Mouse (Mus musculus): Measurements from ENCODE around the gene Ube2a. TPM values are rescaled to one million over a fixed set of nuclear protein-coding genes. Genes with fewer than 3 reads are reported as not detected.

The Ube2a gene
- polyA plus RNA-seq, 1 experiment: 44.2 TPM

DNA sequence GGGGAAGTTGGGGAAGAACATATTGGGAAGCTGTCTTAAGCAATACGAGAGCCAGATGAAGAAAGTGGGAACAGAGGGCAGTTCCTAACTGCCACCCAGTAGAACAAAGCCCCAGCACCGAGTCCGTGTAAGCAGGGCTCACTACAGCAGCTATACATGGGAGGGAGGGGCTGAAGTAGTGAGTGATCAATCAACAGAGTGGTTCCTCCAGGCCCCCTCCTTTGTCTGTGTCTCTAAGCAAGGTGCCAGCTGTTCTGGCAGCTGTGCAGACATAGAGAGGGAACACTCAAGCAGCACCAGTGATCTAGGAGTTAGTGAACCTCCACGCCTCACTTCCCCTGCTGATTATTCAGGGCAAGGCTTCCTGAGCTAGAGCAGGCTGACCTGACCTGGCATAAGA, 56.0 kb downstream of the Ube2a start:
- Histone ChIP-seq H3K4me1 (ENCODE audit: control insufficient read depth, insufficient read depth, low read length) (no peaks in the 10 kb centered on the region), H3K4me3 (ENCODE audit: insufficient read depth, low read depth, low read length) (no peak overlapping the region), H3K27me3 (replicated peaks; ENCODE audit: control insufficient read depth, insufficient read depth, low read length) (no peaks in the 10 kb centered on the region), H3K36me3 (ENCODE audit: control insufficient read depth, insufficient read depth, low read length) (no peaks in the 10 kb centered on the region), H3K27ac (ENCODE audit: insufficient read depth, low read depth, low read length) (no peak overlapping the region)
- TF ChIP-seq POLR2A (IDR thresholded peaks at IDR 0.05; ENCODE audit: low read depth, low read length) (no peak), CTCF (conservative IDR thresholded peaks at IDR 0.05; ENCODE audit: insufficient read depth, insufficient read length, low read depth, low read length) (no peak)
- WGBS: 67% methylated on average over 4 of the region's 4 CpGs
- no peak for DNase-seq

DNA sequence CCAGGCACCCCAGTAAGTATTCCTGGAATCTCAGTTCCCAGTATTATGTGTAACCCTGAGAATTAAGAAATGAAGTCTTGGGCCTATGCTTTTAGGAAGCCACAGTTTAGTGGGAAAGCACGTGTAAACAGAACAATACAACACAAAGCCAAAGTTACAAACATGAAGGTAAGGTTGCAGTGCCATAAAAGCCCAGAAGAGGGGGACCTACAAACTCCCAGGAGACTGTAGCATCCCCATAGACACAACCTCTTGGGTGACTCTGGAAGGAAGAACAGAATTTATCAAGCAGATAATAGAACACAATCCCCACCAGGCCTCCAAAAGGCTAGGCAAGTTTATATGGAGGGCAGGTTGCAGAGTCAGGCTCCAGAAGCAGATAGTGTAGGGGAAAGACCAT, 56.9 kb downstream of the Ube2a start:
- H3K4me1 ChIP-seq (ENCODE audit: control insufficient read depth, insufficient read depth, low read length): no peaks in the 10 kb centered on the region
- TF ChIP-seq POLR2A (IDR thresholded peaks at IDR 0.05; ENCODE audit: low read depth, low read length): no peak
- peak; percentile 22; the same call in 1 of the 2 replicates for TF ChIP-seq CTCF (conservative IDR thresholded peaks at IDR 0.05; ENCODE audit: insufficient read depth, insufficient read length, low read depth, low read length)
- no peak for DNase-seq
- H3K27ac ChIP-seq (ENCODE audit: insufficient read depth, low read depth, low read length): no peak overlapping the region
- H3K27me3 ChIP-seq (replicated peaks; ENCODE audit: control insufficient read depth, insufficient read depth, low read length): no peaks in the 10 kb centered on the region
- WGBS: 52% methylated on average over 1 of the region's 1 CpGs
- H3K36me3 ChIP-seq (ENCODE audit: control insufficient read depth, insufficient read depth, low read length): no peaks in the 10 kb centered on the region
- no peak overlapping the region for H3K4me3 ChIP-seq (ENCODE audit: insufficient read depth, low read depth, low read length)

Other genes starting within 250 kb of the Ube2a start
- 0.56 and 0.64 TPM in 2 replicates for gene Akap17b, start 228.5 kb upstream of the Ube2a start, polyA plus RNA-seq (2012; rRNA removed)
- gene Slc25a43, start 130.2 kb upstream of the Ube2a start, polyA plus RNA-seq (2012; rRNA removed): 0.97 and 1.6 TPM in 2 replicates
- 1,901 and 2,104 TPM in 2 replicates for gene Slc25a5, start 78.2 kb upstream of the Ube2a start, polyA plus RNA-seq (2012; rRNA removed)
- gene C330007P06Rik, start 211 bp downstream of the Ube2a start, polyA plus RNA-seq (2012; rRNA removed): 13.6 and 17.8 TPM in 2 replicates
- 0.39 and 0.88 TPM in 2 replicates for gene Nkrf, start 29.0 kb downstream of the Ube2a start, polyA plus RNA-seq (2012; rRNA removed)
- 5.3 and 5.7 TPM in 2 replicates for gene Sept6, start 117.9 kb downstream of the Ube2a start, polyA plus RNA-seq (2012; rRNA removed)
- 0.22 and 0.29 TPM in 2 replicates for gene Sowahd, start 174.9 kb downstream of the Ube2a start, polyA plus RNA-seq (2012; rRNA removed)
- 69.4 and 115 TPM in 2 replicates for gene Rpl39, start 211.5 kb downstream of the Ube2a start, polyA plus RNA-seq (2012; rRNA removed)
- 2.9 and 4.5 TPM in 2 replicates for gene Upf3b, start 236.4 kb downstream of the Ube2a start, polyA plus RNA-seq (2012; rRNA removed)